Mouse (Mus musculus) large intestine, adult 2 months (tissue): ENCODE measurements around the gene En1. TPM values are rescaled to one million over a fixed set of nuclear protein-coding genes. Genes with fewer than 3 reads are reported as not detected.
A peak's percentile ranks its signal among the peaks of the same experiment; 100 is the strongest.

Source experiments
- DNase-seq: peaks from one replicate; pipeline ENCODE4 v3.0.0-alpha.2; 2012; ENCODE audit warnings: low read depth, low spot score
- WGBS: fragments of 180-500 bp; shearing (Covaris S2); methylation state at CpG from one replicate; pipeline ENCODE4 v1.1.7; 2018; 5-methylcytosine and 5-hydroxymethylcytosine counted together
- polyA plus RNA-seq: library from polyadenylated mRNA; depleted of rRNA; stranded (reverse); fragments of >200 nt; gene quantifications from 2 replicates; pipeline ENCODE4 v1.2.3, GENCODE M21; 2012; rRNA removed

Gene En1
- not detected in 2 replicates for polyA plus RNA-seq

GRCm38 (mm10) chr1:120602031-120602730 lies at the start of gene En1:
En1 (plus strand) TSS chr1:120602418.
- DNase-seq: no peak
- 2% methylated on average over 35 of the region's 35 CpGs for WGBS

GRCm38 (mm10) chr1:120556926-120557846 lies 45.0 kb upstream of the En1 start:
- WGBS: 70% methylated on average over 15 of the region's 15 CpGs
- DNase-seq: no peak

- DNase-seq: no peak
- 63% methylated on average over 9 of the region's 9 CpGs for WGBS
These were observed 43.6 kb upstream of the En1 start for GRCm38 (mm10) chr1:120558341-120559285.

GRCm38 (mm10) chr1:120559911-120560310 lies 42.3 kb upstream of the En1 start:
- WGBS: 75% methylated on average over 5 of the region's 5 CpGs
- no peak for DNase-seq

GRCm38 (mm10) chr1:120581306-120581705 lies 20.9 kb upstream of the En1 start:
- WGBS: 70% methylated on average over 4 of the region's 4 CpGs
- no peak for DNase-seq

- WGBS: 9% methylated on average over 2 of the region's 2 CpGs
- no peak for DNase-seq
These were observed 16.7 kb upstream of the En1 start for GRCm38 (mm10) chr1:120585481-120585880.

GRCm38 (mm10) chr1:120586500-120587110 lies 15.6 kb upstream of the En1 start:
- WGBS: 11% methylated on average over 7 of the region's 7 CpGs
- peak; percentile 16 for DNase-seq

- DNase-seq: no peak
- 28% methylated on average over 12 of the region's 12 CpGs for WGBS
These were observed 14.8 kb upstream of the En1 start for GRCm38 (mm10) chr1:120587431-120587830.

GRCm38 (mm10) chr1:120587960-120588359 lies 14.3 kb upstream of the En1 start:
- no peak for DNase-seq
- 79% methylated on average over 4 of the region's 4 CpGs for WGBS

GRCm38 (mm10) chr1:120588362-120589027 lies 13.7 kb upstream of the En1 start:
- DNase-seq: no peak
- WGBS: 74% methylated on average over 6 of the region's 6 CpGs

GRCm38 (mm10) chr1:120593236-120593919 lies 8.8 kb upstream of the En1 start:
- no peak for DNase-seq
- 17% methylated on average over 8 of the region's 8 CpGs for WGBS

- 2% methylated on average over 8 of the region's 8 CpGs for WGBS
- DNase-seq: no peak
These were observed 7.6 kb upstream of the En1 start for GRCm38 (mm10) chr1:120594603-120595002.

GRCm38 (mm10) chr1:120595471-120596240 lies 6.6 kb upstream of the En1 start:
- 8% methylated on average over 17 of the region's 17 CpGs for WGBS
- no peak for DNase-seq

GRCm38 (mm10) chr1:120596319-120596718 lies 5.9 kb upstream of the En1 start:
- no peak for DNase-seq
- 2% methylated on average over 21 of the region's 21 CpGs for WGBS

GRCm38 (mm10) chr1:120596784-120597183 lies 5.4 kb upstream of the En1 start:
- DNase-seq: no peak
- WGBS: 2% methylated on average over 19 of the region's 19 CpGs

- no peak for DNase-seq
- WGBS: 2% methylated on average over 11 of the region's 11 CpGs
These were observed 4.9 kb upstream of the En1 start for GRCm38 (mm10) chr1:120597271-120597670.

GRCm38 (mm10) chr1:120598196-120598940 lies 3.9 kb upstream of the En1 start:
- 3% methylated on average over 16 of the region's 16 CpGs for WGBS
- no peak for DNase-seq
